Mouse (Mus musculus): Measurements from ENCODE around the gene Galt.

- TF ChIP-seq CTCF (conservative IDR thresholded peaks at IDR 0.05; ENCODE audit: low read length) (no peak), NANOG (IDR thresholded peaks at IDR 0.05; ENCODE audit: borderline replicate concordance, low read length) (no peak), POU5F1 (IDR thresholded peaks at IDR 0.05; ENCODE audit: borderline replicate concordance, low read length) (no peak)
Measured at GRCm38 (mm10) chr4:41754797-41755337, at the start of gene Galt.
